Mouse (Mus musculus) retina, embryonic 14.5 days (tissue): ENCODE data around the gene Ywhag.
A peak's percentile ranks its signal among the peaks of the same experiment; 100 is the strongest.

Experiments
- DNase-seq: peaks from one replicate; pipeline ENCODE4 v3.0.0-alpha.2; 2015; ENCODE audit warnings: low spot score

Gene Ywhag

GRCm38 (mm10) chr5:135913201-135913600, 21.2 kb downstream of the Ywhag start:
- no peak for DNase-seq

DNA sequence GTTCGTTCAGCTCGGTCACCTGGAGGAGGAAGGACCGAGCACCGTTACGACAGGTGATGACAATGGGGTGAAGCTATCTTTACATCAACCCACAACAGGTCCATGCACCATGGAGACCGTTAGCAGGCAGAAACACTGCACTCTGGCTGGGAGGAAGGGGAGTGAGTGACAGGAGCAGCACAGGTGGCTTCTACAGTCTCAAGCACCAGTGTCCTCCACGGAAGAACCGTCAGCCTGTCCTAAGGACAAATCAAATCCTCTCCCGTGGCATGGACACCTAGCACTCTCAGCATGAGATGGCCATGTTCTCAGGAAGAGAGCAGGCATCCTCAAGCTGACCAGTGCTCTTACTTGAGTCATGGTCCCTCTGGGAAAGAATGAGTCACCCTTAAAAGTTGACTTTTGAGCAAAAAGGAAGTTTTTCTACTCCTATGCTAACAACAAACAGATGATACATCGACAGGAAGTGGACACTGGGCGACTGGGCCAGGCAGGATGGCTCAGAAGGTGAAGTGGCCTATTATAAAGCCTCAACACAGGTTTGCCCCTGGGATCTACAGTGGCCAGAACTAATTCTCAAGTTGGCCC, 22.7 kb downstream of the Ywhag start:
- DNase-seq: no peak

GRCm38 (mm10) chr5:135910813-135911212, 23.6 kb downstream of the Ywhag start:
- DNase-seq: no peak

GRCm38 (mm10) chr5:135909646-135910045, 24.8 kb downstream of the Ywhag start:
- DNase-seq: no peak

DNA sequence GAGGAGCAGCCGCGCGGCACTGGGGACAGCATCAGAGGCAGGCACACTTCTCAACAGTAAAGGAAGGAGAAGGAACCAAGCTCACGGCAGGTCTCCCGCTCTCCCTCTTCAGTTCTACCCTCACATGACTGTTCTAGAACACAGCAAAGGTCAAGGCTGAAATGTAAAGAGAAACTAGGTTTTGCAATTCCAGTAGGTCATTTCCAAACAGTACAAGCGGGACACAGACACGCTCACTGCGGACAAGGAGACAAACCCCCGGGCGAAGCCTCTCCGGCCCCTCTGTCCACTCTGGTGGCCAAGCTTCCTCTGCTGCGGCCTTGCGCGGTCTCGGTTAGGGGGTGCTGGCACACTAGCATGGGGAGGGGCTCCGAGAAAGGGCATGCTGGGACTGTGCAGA, 25.4 kb downstream of the Ywhag start:
- no peak for DNase-seq

GRCm38 (mm10) chr5:135908185-135908584, 26.2 kb downstream of the Ywhag start:
- DNase-seq: no peak

DNA sequence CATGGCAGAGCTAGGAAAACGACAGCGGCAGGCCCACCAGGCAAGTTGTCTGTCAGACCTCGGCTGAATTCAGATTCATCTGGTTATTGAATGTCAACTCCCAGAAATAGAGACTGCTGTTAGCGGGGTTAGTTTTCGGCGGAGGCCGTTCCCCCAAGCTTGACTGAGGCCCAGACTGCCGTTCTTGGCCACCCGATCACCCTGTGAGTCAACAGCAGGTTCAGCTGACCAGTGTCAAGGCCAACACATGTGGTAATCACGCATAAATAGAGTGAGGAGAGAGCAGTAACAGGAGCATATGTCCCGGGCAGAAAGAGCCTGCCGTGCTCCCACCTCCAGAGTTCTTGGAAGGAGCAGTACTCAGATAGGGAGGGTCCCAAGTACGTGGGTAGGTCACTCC, 27.2 kb downstream of the Ywhag start:
- DNase-seq: no peak

- no peak for DNase-seq
These were observed 27.6 kb downstream of the Ywhag start for GRCm38 (mm10) chr5:135906846-135907245.

DNA sequence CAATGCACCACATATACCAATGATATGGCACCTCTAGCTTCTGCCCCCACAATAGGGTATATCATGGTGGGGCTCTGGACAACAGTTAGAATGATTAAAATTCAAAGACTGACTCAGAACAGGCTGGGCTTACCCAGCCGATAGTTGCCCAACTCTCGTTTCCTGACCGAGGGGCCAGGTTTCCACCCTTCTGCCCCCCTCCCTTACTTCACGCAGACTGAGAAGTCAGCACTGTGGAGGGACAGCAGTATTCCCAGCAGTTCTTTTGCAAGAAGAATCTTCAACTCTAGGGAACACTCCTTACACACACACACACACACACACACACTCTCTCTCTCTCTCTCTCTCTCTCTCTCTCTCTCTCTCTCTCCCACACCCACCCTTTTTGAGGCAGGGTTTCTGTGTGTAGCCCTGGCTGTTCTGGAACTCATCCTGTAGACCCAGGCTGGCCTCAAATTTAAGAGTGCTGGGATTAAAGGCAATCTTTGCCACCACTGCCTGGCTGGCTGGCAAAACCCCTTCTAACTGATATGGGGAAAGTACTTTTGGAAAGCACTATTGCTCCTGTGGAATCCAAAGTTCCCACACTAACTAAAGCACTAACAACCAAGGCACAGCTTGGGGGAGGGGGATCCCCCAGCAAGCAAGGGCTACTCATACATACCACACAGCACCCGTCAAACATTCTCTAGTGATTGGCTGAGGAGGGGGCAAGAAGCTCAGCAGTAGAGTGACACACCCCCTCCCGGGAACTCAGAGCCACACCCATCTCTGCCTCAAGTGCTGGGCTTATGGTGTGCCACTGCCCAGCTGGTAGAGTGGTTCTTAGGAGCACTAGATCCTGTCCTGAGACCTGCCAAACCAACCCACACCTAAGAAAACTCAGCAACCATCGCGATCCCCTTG, 28.8 kb downstream of the Ywhag start:
- DNase-seq: no peak

DNA sequence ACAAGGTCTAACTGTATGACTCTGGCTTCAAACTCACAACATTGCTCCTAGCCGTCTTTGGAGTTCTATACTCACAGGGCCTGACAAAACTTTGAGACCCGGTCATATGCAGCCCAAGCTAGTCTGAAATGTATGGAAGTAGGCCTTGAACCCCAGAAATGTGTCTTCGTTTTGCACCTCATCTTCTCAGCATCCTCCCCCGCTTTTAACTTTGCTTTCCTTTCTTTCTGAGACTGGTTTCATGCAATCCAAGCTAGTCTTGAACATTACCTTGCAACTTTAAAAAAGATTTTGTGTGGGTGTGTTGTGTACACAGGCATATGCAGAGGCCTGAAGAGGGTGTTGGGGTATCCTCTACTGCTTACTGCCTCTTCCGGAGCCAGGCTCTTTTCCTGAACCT, 30.2 kb downstream of the Ywhag start:
- no peak for DNase-seq

- DNase-seq: peak; percentile 92
These were observed 30.8 kb downstream of the Ywhag start for GRCm38 (mm10) chr5:135903551-135904151.

GRCm38 (mm10) chr5:135903058-135903457, 31.4 kb downstream of the Ywhag start:
- no peak for DNase-seq

- no peak for DNase-seq
These were observed 32.9 kb downstream of the Ywhag start for GRCm38 (mm10) chr5:135901354-135902095.

DNA sequence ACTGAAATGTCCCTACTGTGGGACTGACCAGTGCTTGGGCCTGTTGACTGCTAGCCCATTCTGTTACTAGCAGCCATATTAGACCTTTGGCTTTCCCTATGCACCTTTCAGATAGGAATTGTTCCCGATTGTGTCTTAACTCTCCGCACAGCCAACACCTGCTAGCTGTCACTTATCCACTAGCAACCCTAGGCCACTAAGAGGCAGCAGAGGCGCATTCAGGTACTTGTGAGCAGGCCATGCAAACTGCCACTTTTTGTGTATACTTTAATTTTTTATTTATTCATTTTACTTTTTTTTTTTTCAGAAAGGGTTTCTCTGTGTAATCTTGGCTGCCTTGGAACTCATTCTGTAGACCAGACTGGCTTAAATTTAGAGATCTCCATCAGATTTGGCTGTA, 33.7 kb downstream of the Ywhag start:
- DNase-seq: no peak

GRCm38 (mm10) chr5:135899833-135900232, 34.6 kb downstream of the Ywhag start:
- DNase-seq: no peak

DNA sequence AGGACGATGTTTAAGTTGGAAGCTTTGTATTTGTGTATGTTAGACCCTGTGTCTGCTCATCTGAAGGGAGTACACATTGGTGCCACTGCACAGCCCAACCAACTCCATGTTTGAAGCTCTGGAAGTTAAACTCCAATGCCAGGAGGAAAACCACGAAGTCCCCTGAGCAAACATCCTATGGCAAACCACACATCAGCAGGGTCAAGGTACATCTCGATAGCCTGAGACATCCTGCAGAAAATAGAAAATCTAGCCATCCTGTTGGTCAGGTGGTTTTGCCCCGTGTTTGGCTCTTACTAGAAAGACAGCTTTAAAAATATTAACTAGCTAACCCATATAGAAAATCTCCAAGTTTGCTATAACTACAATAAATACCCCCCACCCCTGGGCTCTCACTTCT, 35.4 kb downstream of the Ywhag start:
- no peak for DNase-seq

GRCm38 (mm10) chr5:135898028-135898427, 36.4 kb downstream of the Ywhag start:
- DNase-seq: peak; percentile 81

GRCm38 (mm10) chr5:135894958-135895357, 39.5 kb downstream of the Ywhag start:
- DNase-seq: no peak

DNA sequence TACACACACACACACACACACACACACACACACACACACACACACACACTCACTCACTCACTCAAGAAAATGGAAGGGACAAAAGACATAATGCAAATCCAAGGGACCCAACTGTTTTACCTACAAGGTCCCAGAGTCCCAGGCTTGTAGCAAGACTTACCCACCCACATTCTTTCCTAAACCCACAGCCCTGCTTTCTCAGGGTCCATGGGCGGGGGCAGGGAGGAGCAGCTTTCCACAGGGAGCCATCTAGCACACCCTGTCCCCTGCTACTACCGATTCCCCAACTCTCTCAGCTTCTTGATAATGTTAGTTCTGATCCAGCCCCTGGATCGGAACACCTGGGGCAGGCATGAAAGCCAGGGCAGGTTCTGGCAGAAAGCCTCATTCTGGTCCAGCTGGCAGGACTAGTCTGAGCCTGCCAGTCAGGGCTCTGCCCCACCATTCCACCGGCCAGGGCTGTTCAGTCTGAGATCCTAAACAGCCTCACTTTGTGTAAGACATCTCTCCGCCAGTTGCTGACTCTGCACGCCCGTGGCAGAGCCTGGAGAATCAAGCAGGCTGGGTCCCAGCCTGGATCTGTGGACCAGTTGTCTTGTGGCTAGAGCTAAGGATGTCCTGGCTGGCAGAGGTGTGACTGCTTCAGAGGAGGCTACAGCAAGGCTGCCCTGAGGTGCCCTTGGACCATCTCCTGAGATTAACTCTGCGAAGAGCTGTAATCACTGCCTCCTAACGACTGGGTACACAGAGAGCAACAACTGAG, 41.6 kb downstream of the Ywhag start:
- no peak for DNase-seq

GRCm38 (mm10) chr5:135890920-135891319, 43.5 kb downstream of the Ywhag start:
- no peak for DNase-seq

DNA sequence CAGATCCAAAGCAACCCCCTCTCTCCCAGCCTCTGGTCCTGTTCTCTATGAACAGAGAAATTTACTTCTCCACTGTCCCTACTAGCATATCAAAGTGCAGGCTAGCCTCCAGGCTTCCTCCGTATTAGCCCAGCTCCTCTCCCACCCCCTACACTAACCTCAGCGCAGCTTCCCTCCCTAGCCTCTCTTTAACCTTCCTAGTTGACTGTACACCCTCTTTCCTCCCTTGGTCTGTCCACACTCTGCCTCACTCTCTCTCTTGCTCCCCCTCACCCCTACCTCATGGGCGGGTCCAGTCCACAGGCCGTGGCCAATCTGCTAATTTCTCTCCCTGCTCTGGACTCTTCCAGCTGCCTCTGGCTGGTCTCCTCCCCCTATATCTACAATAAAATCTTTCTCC, 44.1 kb downstream of the Ywhag start:
- no peak for DNase-seq
